Mouse (Mus musculus) lung, postnatal 0 days (tissue): ENCODE results near the gene Saa3. TPM values are rescaled to one million over a fixed set of nuclear protein-coding genes. Genes with fewer than 3 reads are reported as not detected.
A peak's percentile ranks its signal among the peaks of the same experiment; 100 is the strongest.

Source experiments
- ATAC-seq: fragments of 200-750 bp; cut with Nextera tagmentation; 2 replicates; pipeline ENCODE4 v1.8.0; 2017; ENCODE audit warnings: moderate library complexity
- DNase-seq: peaks from one replicate; pipeline ENCODE4 v3.0.0-alpha.2; 2016; ENCODE audit warnings: low spot score
- H3K27ac ChIP-seq: fragments of 300-500 bp; sonication (generic); 2 replicates; pipeline ENCODE4 v1.5.1; 2014; ENCODE audit warnings: antibody characterized with exemption, mild to moderate bottlenecking, low read length, mixed read lengths
- H3K27me3 ChIP-seq: fragments of 300-500 bp; sonication (generic); replicated peaks from 2 replicates; pipeline ENCODE4 v1.6.1; 2014; ENCODE audit warnings: low read length, mixed read lengths; ENCODE audit not compliant: insufficient read depth
- H3K36me3 ChIP-seq: fragments of 300-500 bp; sonication (generic); 2 replicates; pipeline ENCODE4 v1.6.1; 2014; ENCODE audit warnings: low read length, mixed read lengths; ENCODE audit not compliant: insufficient read depth
- H3K4me1 ChIP-seq: fragments of 300-500 bp; sonication (generic); 2 replicates; pipeline ENCODE4 v1.6.1; 2014; ENCODE audit warnings: antibody characterized with exemption, low read depth, low read length, mixed read lengths; ENCODE audit not compliant: insufficient read depth
- H3K4me2 ChIP-seq: fragments of 300-500 bp; sonication (generic); replicated peaks from 2 replicates; pipeline ENCODE4 v1.6.1; 2014; ENCODE audit warnings: low read depth, mild to moderate bottlenecking, low read length, moderate library complexity, mixed read lengths
- H3K4me3 ChIP-seq: fragments of 300-500 bp; sonication (generic); 2 replicates; pipeline ENCODE4 v1.5.1; 2014; ENCODE audit warnings: low read depth, low read length
- H3K9ac ChIP-seq: fragments of 300-500 bp; sonication (generic); replicated peaks from 2 replicates; pipeline ENCODE4 v1.6.1; 2014; ENCODE audit warnings: low read depth, mild to moderate bottlenecking
- H3K9me3 ChIP-seq: fragments of 300-500 bp; sonication (generic); 2 replicates; pipeline ENCODE4 v1.6.1; 2016; ENCODE audit warnings: low read length, mixed read lengths
- CTCF ChIP-seq: IDR thresholded peaks from 2 replicates; pipeline ENCODE4 v1.5.1; 2016; ENCODE audit warnings: antibody characterized with exemption, mild to moderate bottlenecking
- EP300 ChIP-seq: IDR thresholded peaks from 2 replicates; pipeline ENCODE4 v1.6.1; 2016; ENCODE audit warnings: antibody characterized with exemption, mild to moderate bottlenecking, control low read depth
- WGBS: fragments of 180-500 bp; shearing (Covaris S2); extraction: QIAGEN DNeasy Blood & Tissue Kit; methylation state at CpG from one replicate; pipeline ENCODE4 v1.1.7; 2014; 5-methylcytosine and 5-hydroxymethylcytosine counted together
- polyA plus RNA-seq: library from polyadenylated mRNA; unstranded; fragments of >200 nt; fragmentation: Nextera tagmentation; extraction: Ambion mirVana; gene quantifications from 2 replicates; pipeline ENCODE4 v1.2.1, GENCODE M21; 2015

Gene Saa3
- 34.2 and 98.7 TPM in 2 replicates for polyA plus RNA-seq

DNA sequence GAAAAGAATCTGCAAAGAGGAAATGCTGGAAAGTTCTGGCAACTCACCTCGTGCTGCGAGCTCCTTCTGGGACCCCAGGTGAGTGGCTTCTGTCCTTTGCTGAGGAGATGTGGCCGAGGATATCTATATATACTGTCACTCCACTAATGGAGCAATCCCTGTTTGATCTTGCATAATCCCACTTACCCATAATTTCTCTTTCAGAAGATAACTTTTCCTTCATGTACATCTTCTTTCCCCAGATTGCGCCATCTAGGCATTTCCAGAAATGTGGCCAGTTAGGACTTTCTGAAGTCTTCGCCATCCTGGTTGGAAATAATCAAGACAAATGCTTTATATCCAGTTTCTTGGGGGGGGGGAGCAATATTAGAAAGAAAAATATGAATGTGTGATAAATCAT, at the start of gene Saa3:
Gene Saa3 (minus strand): TSS at position 101 of the 400 bp plus-strand sequence.
- ATAC-seq, result no peak
- no peak within 1 kb of the TSS for H3K4me3 ChIP-seq
- WGBS, result 74% methylated on average over 5 of the region's 5 CpGs

DNA sequence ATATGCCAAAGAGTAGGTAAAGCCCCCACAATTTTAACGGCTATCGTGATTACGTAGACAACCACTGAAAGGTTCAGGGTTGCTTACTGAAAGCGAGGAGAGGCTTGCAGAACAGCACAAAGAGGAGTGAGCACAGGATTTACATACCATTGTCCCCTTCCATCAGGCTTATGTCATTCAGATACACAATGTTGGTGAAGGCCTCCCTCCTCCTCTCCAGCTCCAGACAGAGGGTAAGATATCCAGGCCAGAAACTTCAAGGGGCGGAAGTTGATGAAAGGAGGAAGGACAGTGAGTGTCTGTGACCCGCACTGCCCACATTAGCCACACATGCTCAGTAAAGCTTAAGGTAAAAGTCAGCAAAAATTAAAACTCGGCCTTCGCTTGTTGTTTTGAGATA, 49.2 kb upstream of the Saa3 start:
- Histone ChIP-seq H3K27me3 (no peaks in the 10 kb centered on the region), H3K9ac (no peak overlapping the region), H3K4me1 (no peaks in the 10 kb centered on the region), H3K4me3 (no peak overlapping the region), H3K27ac (no peak overlapping the region), H3K36me3 (peaks cover 34% of the 10 kb centered on the region), H3K9me3 (no peaks in the 10 kb centered on the region), H3K4me2 (no peak overlapping the region)
- WGBS, result 92% methylated on average over 8 of the region's 8 CpGs
- TF ChIP-seq CTCF (no peak), EP300 (no peak)
- ATAC-seq (no peak), DNase-seq (no peak)

More for the DNA sequence above, at the start of gene Saa3:
- Histone ChIP-seq H3K9me3 (no peaks in the 10 kb centered on the region), H3K27ac (peak within 1 kb of the TSS; percentile 47; the same call in 1 of the 2 replicates), H3K27me3 (0 out of 2 replicates have a peak, but pooled peaks cover 4% of the 10 kb centered on the region), H3K36me3 (no peaks in the 10 kb centered on the region), H3K4me1 (peaks cover 28% of the 10 kb centered on the region), H3K9ac (no peak within 1 kb of the TSS), H3K4me2 (no peak within 1 kb of the TSS)
- TF ChIP-seq CTCF (no peak), EP300 (no peak)
- DNase-seq, result no peak

DNA sequence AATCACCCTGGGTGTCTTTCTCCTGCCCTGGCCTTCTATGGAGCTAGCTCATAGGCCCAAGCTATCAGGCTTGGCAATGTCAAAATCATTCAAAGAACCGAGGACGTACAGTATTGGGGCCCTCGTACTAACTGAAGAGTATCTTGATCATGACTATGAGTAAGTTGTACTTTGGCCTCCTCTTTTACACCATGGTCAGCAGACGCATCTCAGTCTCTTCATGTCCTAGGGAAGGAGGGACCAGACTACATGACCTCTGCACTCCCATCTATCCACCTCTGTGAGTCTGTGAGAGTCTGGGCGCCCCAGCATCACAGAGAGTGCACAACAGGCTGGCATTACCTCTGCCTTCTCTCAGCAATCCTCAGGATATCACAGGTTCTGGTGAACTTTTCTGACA, 47.1 kb upstream of the Saa3 start:
- Histone ChIP-seq H3K9ac (no peak overlapping the region), H3K27me3 (no peaks in the 10 kb centered on the region), H3K9me3 (no peaks in the 10 kb centered on the region), H3K27ac (no peak overlapping the region), H3K4me3 (no peak overlapping the region), H3K4me1 (no peaks in the 10 kb centered on the region), H3K36me3 (peaks cover 17% of the 10 kb centered on the region; the same call in 1 of the 2 replicates), H3K4me2 (no peak overlapping the region)
- DNase-seq (no peak), ATAC-seq (no peak)
- no peak for TF ChIP-seq EP300
- no peak for TF ChIP-seq CTCF
- 94% methylated on average over 5 of the region's 5 CpGs for WGBS

DNA sequence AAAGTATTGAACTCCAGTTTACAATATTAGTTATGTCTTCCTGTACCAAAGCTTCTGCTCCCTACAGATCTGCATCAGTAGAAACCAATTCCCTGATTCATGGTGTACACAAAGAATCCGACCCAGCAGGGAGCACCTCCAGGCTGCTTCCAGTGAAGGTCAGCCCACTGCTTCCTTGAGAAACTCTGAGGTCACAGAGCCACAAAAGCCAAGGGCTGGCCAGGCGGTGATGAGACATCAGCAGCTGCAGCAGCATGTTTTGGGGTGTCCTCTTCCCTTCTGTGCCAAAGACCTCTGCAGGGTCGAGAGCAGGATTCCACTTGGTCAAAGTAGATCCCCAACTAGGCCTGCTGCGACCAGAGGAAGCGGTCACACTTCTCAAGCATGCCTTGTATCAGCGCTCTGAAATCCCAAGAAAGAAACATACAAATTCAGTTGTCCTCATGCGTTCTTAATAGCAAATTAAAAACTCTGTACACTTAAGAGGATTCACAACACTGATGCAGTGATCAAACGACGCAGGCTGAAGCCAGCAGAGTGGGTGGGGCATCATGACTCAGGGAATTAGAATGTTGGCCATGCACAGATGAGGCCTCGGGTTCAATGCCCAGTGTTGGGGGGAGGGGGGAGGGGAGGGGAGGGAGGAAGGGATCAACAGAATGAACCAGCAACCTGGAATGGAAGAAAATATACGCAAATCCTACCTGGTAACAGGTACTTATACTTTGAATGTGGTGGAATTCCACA, 45.7 kb upstream of the Saa3 start:
- Histone ChIP-seq H3K4me2 (no peak overlapping the region), H3K36me3 (peaks cover 17% of the 10 kb centered on the region; the same call in 1 of the 2 replicates), H3K27me3 (no peaks in the 10 kb centered on the region), H3K9ac (no peak overlapping the region), H3K4me1 (no peaks in the 10 kb centered on the region), H3K27ac (no peak overlapping the region), H3K9me3 (no peaks in the 10 kb centered on the region), H3K4me3 (no peak overlapping the region)
- no peak for DNase-seq
- no peak for ATAC-seq
- 80% methylated on average over 11 of the region's 11 CpGs for WGBS
- TF ChIP-seq EP300, result no peak
- TF ChIP-seq CTCF, result no peak

DNA sequence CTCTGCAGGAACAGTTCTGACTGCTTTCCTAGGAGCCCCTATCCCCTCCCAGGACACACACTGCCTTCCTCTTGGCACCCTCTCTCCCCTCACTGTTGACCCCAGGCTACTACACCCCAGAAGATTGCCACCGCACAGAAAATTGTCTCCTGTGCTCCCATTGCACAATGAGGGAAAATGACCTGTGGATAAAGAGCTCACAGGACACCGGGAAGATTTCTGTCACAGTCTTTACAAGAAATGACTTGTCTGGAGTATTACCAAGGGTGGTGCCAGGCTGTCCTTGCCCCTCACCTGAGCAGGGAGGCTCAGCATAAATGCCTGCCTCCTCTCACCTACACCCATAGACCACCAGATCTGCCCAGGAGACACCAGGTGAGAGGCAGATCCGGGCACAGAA, 36.0 kb upstream of the Saa3 start, which contains the start of gene Saa2:
Gene Saa2 (plus strand): TSS at position 301 of the 400 bp plus-strand sequence.
- Histone ChIP-seq H3K4me2 (no peak within 1 kb of the TSS), H3K4me3 (no peak within 1 kb of the TSS), H3K27ac (no peak within 1 kb of the TSS), H3K9me3 (no peaks in the 10 kb centered on the region), H3K36me3 (no peaks in the 10 kb centered on the region), H3K4me1 (no peaks in the 10 kb centered on the region; the same call in 1 of the 2 replicates), H3K9ac (no peak within 1 kb of the TSS), H3K27me3 (no peaks in the 10 kb centered on the region)
- TF ChIP-seq CTCF (no peak), EP300 (no peak)
- ATAC-seq (no peak), DNase-seq (no peak)
- 47% methylated on average over 2 of the region's 3 CpGs for WGBS

DNA sequence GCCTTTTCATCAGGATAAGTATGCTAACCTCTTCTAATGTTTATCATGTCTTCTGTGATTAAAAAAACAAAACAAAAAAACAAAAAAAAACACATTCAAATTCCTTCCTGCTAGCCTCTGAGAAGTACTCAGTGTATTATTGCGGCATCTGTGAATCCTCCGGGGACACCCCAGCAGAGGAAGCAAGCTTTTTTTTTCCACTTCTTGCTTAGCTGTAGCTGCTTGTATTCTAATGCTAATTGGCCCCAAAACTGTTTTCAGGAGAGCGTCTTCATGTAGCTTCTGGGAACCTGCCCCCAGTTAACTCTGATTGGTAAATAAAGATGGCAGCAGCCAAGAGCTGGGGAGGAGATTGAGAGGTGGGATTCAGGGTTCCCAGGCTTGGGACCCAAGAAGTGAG, 33.0 kb upstream of the Saa3 start:
- TF ChIP-seq CTCF (no peak), EP300 (0 out of 2 replicates have a peak, but pooled peaks have one; percentile 26)
- DNase-seq (peak; percentile 64), ATAC-seq (peak; percentile 17; the same call in 1 of the 2 replicates)
- H3K4me3 ChIP-seq, result no peak overlapping the region
- H3K36me3 ChIP-seq, result no peaks in the 10 kb centered on the region
- 53% methylated on average over 3 of the region's 3 CpGs for WGBS
- H3K27ac ChIP-seq, result no peak overlapping the region
- H3K4me2 ChIP-seq, result no peak overlapping the region
- H3K4me1 ChIP-seq, result no peaks in the 10 kb centered on the region; the same call in 1 of the 2 replicates
- no peak overlapping the region for H3K9ac ChIP-seq
- no peaks in the 10 kb centered on the region for H3K9me3 ChIP-seq
- no peaks in the 10 kb centered on the region for H3K27me3 ChIP-seq
